Mouse (Mus musculus) embryo, embryonic 9.5 days (tissue): ENCODE measurements at regions not wholly inside any gene's neighbourhood (a gene's known extent, or its start where the extent isn't known, plus 50 kb on each side); places are given as distances from the start of the nearest gene placed in this dataset.

Source experiments
- DNase-seq: peaks from one replicate; pipeline ENCODE4 v3.0.0-alpha.2; 2017; ENCODE audit errors: extremely low spot score

GRCm38 (mm10) chr5:119398475-119398874, 272.0 kb upstream of the Tbx3 start:
- no peak for DNase-seq

- no peak for DNase-seq
Measured at GRCm38 (mm10) chr5:119400223-119400935, 270.1 kb upstream of the Tbx3 start.

- no peak for DNase-seq
Measured at GRCm38 (mm10) chr5:119401915-119402314, 268.6 kb upstream of the Tbx3 start.

- no peak for DNase-seq
Measured at GRCm38 (mm10) chr5:119402651-119403050, 267.8 kb upstream of the Tbx3 start.

- no peak for DNase-seq
Measured at GRCm38 (mm10) chr5:119410966-119411365, 259.5 kb upstream of the Tbx3 start.

GRCm38 (mm10) chr5:119415835-119416234, 254.6 kb upstream of the Tbx3 start:
- no peak for DNase-seq

- no peak for DNase-seq
Measured at GRCm38 (mm10) chr5:119418486-119418885, 252.0 kb upstream of the Tbx3 start.

GRCm38 (mm10) chr5:119427511-119428019, 242.9 kb upstream of the Tbx3 start:
- no peak for DNase-seq

GRCm38 (mm10) chr5:119431271-119431756, 239.2 kb upstream of the Tbx3 start:
- no peak for DNase-seq

- DNase-seq, result no peak
Measured at GRCm38 (mm10) chr5:119434572-119434971, 235.9 kb upstream of the Tbx3 start.

GRCm38 (mm10) chr5:119448494-119448893, 222.0 kb upstream of the Tbx3 start:
- no peak for DNase-seq

- no peak for DNase-seq
Measured at GRCm38 (mm10) chr5:119449166-119449565, 221.3 kb upstream of the Tbx3 start.

- DNase-seq, result no peak
Measured at GRCm38 (mm10) chr5:119459751-119460150, 210.7 kb upstream of the Tbx3 start.

- DNase-seq, result peak; percentile 79
Measured at GRCm38 (mm10) chr5:119462659-119463530, 207.6 kb upstream of the Tbx3 start.

- DNase-seq, result no peak
Measured at GRCm38 (mm10) chr5:119464553-119464952, 205.9 kb upstream of the Tbx3 start.

- DNase-seq, result no peak
Measured at GRCm38 (mm10) chr5:119467346-119468085, 203.0 kb upstream of the Tbx3 start.

- no peak for DNase-seq
Measured at GRCm38 (mm10) chr5:119477926-119478325, 192.5 kb upstream of the Tbx3 start.

- no peak for DNase-seq
Measured at GRCm38 (mm10) chr5:119478331-119478730, 192.1 kb upstream of the Tbx3 start.

- DNase-seq, result peak; percentile 42
Measured at GRCm38 (mm10) chr5:119480191-119481190, 190.0 kb upstream of the Tbx3 start.

- DNase-seq, result no peak
Measured at GRCm38 (mm10) chr5:119483706-119484105, 186.8 kb upstream of the Tbx3 start.

- no peak for DNase-seq
Measured at GRCm38 (mm10) chr5:119486196-119486595, 184.3 kb upstream of the Tbx3 start.
